Mouse (Mus musculus): ENCODE results near the gene Gprin2. TPM values are rescaled to one million over a fixed set of nuclear protein-coding genes. Genes with fewer than 3 reads are reported as not detected.

Gene Gprin2
- polyA plus RNA-seq, 1 experiment: not detected

GRCm38 (mm10) chr14:34228830-34229506 is 27.5 kb upstream of the Gprin2 start:
- Histone ChIP-seq H3K4me3 (replicated peaks; ENCODE audit: control insufficient read depth, low read depth, low read length) (no peak overlapping the region), H3K27ac (ENCODE audit: control insufficient read depth, insufficient read depth, low read depth, low read length, poor library complexity) (no peak overlapping the region), H3K4me1 (ENCODE audit: control insufficient read depth, insufficient read depth, low read length) (no peaks in the 10 kb centered on the region)
- TF ChIP-seq CTCF (IDR thresholded peaks at IDR 0.05; ENCODE audit: control insufficient read depth, insufficient read depth, low read length): no peak
- TF ChIP-seq POLR2A (IDR thresholded peaks at IDR 0.05; ENCODE audit: borderline replicate concordance, control insufficient read depth, low read depth, low read length): no peak
- 83% methylated on average over 10 of the region's 10 CpGs for WGBS

- Histone ChIP-seq H3K4me1 (ENCODE audit: control insufficient read depth, insufficient read depth, low read length) (no peaks in the 10 kb centered on the region), H3K4me3 (replicated peaks; ENCODE audit: control insufficient read depth, low read depth, low read length) (no peak overlapping the region), H3K27ac (ENCODE audit: control insufficient read depth, insufficient read depth, low read depth, low read length, poor library complexity) (no peak overlapping the region; the same call in 1 of the 2 replicates)
- 66% methylated on average over 12 of the region's 12 CpGs for WGBS
- TF ChIP-seq POLR2A (IDR thresholded peaks at IDR 0.05; ENCODE audit: borderline replicate concordance, control insufficient read depth, low read depth, low read length) (no peak), CTCF (IDR thresholded peaks at IDR 0.05; ENCODE audit: control insufficient read depth, insufficient read depth, low read length) (no peak)
Measured at GRCm38 (mm10) chr14:34227981-34228380, 26.5 kb upstream of the Gprin2 start.

GRCm38 (mm10) chr14:34226566-34226965 is 25.1 kb upstream of the Gprin2 start:
- H3K4me1 ChIP-seq (ENCODE audit: control insufficient read depth, insufficient read depth, low read length): no peaks in the 10 kb centered on the region
- no peak overlapping the region for H3K4me3 ChIP-seq (replicated peaks; ENCODE audit: control insufficient read depth, low read depth, low read length)
- H3K27ac ChIP-seq (ENCODE audit: control insufficient read depth, insufficient read depth, low read depth, low read length, poor library complexity): no peak overlapping the region
- WGBS: 66% methylated on average over 4 of the region's 4 CpGs
- no peak for TF ChIP-seq POLR2A (IDR thresholded peaks at IDR 0.05; ENCODE audit: borderline replicate concordance, control insufficient read depth, low read depth, low read length)
- TF ChIP-seq CTCF (IDR thresholded peaks at IDR 0.05; ENCODE audit: control insufficient read depth, insufficient read depth, low read length): no peak

GRCm38 (mm10) chr14:34225986-34226385 is 24.5 kb upstream of the Gprin2 start:
- 76% methylated on average over 9 of the region's 9 CpGs for whole genome bisulfite sequencing
- Histone ChIP-seq H3K4me3 (replicated peaks; ENCODE audit: control insufficient read depth, low read depth, low read length) (no peak overlapping the region), H3K4me1 (ENCODE audit: control insufficient read depth, insufficient read depth, low read length) (no peaks in the 10 kb centered on the region), H3K27ac (ENCODE audit: control insufficient read depth, insufficient read depth, low read depth, low read length, poor library complexity) (no peak overlapping the region)
- TF ChIP-seq POLR2A (IDR thresholded peaks at IDR 0.05; ENCODE audit: borderline replicate concordance, control insufficient read depth, low read depth, low read length) (no peak), CTCF (IDR thresholded peaks at IDR 0.05; ENCODE audit: control insufficient read depth, insufficient read depth, low read length) (no peak)

GRCm38 (mm10) chr14:34223362-34223898 is 22.0 kb upstream of the Gprin2 start:
- H3K27ac ChIP-seq (ENCODE audit: control insufficient read depth, insufficient read depth, low read depth, low read length, poor library complexity): no peak overlapping the region
- H3K4me1 ChIP-seq (ENCODE audit: control insufficient read depth, insufficient read depth, low read length): no peaks in the 10 kb centered on the region
- no peak overlapping the region for H3K4me3 ChIP-seq (replicated peaks; ENCODE audit: control insufficient read depth, low read depth, low read length)
- TF ChIP-seq CTCF (IDR thresholded peaks at IDR 0.05; ENCODE audit: control insufficient read depth, insufficient read depth, low read length): no peak
- TF ChIP-seq POLR2A (IDR thresholded peaks at IDR 0.05; ENCODE audit: borderline replicate concordance, control insufficient read depth, low read depth, low read length): no peak
- 70% methylated on average over 5 of the region's 5 CpGs for WGBS

GRCm38 (mm10) chr14:34221416-34222077 is 20.1 kb upstream of the Gprin2 start:
- Histone ChIP-seq H3K27ac (ENCODE audit: control insufficient read depth, insufficient read depth, low read depth, low read length, poor library complexity) (no peak overlapping the region), H3K4me1 (ENCODE audit: control insufficient read depth, insufficient read depth, low read length) (no peaks in the 10 kb centered on the region), H3K4me3 (replicated peaks; ENCODE audit: control insufficient read depth, low read depth, low read length) (no peak overlapping the region)
- 54% methylated on average over 5 of the region's 5 CpGs for WGBS
- no peak for TF ChIP-seq POLR2A (IDR thresholded peaks at IDR 0.05; ENCODE audit: borderline replicate concordance, control insufficient read depth, low read depth, low read length)
- TF ChIP-seq CTCF (IDR thresholded peaks at IDR 0.05; ENCODE audit: control insufficient read depth, insufficient read depth, low read length): no peak

GRCm38 (mm10) chr14:34220426-34220825 is 19.0 kb upstream of the Gprin2 start:
- Histone ChIP-seq H3K4me1 (ENCODE audit: control insufficient read depth, insufficient read depth, low read length) (no peaks in the 10 kb centered on the region), H3K27ac (ENCODE audit: control insufficient read depth, insufficient read depth, low read depth, low read length, poor library complexity) (no peak overlapping the region), H3K4me3 (replicated peaks; ENCODE audit: control insufficient read depth, low read depth, low read length) (no peak overlapping the region)
- 62% methylated on average over 5 of the region's 5 CpGs for WGBS
- TF ChIP-seq CTCF (IDR thresholded peaks at IDR 0.05; ENCODE audit: control insufficient read depth, insufficient read depth, low read length) (no peak), POLR2A (IDR thresholded peaks at IDR 0.05; ENCODE audit: borderline replicate concordance, control insufficient read depth, low read depth, low read length) (no peak)

- TF ChIP-seq CTCF (IDR thresholded peaks at IDR 0.05; ENCODE audit: control insufficient read depth, insufficient read depth, low read length) (no peak), POLR2A (IDR thresholded peaks at IDR 0.05; ENCODE audit: borderline replicate concordance, control insufficient read depth, low read depth, low read length) (no peak)
- Histone ChIP-seq H3K4me3 (replicated peaks; ENCODE audit: control insufficient read depth, low read depth, low read length) (no peak overlapping the region), H3K4me1 (ENCODE audit: control insufficient read depth, insufficient read depth, low read length) (no peaks in the 10 kb centered on the region), H3K27ac (ENCODE audit: control insufficient read depth, insufficient read depth, low read depth, low read length, poor library complexity) (no peak overlapping the region)
- 4% methylated on average over 29 of the region's 29 CpGs for WGBS
Measured at GRCm38 (mm10) chr14:34219786-34220198, 18.3 kb upstream of the Gprin2 start.
